Mouse (Mus musculus) kidney, postnatal 4 days (tissue): ENCODE measurements around the gene Ube2d3.

Source experiments
- DNase-seq, 2 experiments: peaks; one replicate each; pipeline ENCODE4 v3.0.0; 2021; ENCODE audit warnings: mixed read lengths in 2 of 2

The Ube2d3 gene

DNA sequence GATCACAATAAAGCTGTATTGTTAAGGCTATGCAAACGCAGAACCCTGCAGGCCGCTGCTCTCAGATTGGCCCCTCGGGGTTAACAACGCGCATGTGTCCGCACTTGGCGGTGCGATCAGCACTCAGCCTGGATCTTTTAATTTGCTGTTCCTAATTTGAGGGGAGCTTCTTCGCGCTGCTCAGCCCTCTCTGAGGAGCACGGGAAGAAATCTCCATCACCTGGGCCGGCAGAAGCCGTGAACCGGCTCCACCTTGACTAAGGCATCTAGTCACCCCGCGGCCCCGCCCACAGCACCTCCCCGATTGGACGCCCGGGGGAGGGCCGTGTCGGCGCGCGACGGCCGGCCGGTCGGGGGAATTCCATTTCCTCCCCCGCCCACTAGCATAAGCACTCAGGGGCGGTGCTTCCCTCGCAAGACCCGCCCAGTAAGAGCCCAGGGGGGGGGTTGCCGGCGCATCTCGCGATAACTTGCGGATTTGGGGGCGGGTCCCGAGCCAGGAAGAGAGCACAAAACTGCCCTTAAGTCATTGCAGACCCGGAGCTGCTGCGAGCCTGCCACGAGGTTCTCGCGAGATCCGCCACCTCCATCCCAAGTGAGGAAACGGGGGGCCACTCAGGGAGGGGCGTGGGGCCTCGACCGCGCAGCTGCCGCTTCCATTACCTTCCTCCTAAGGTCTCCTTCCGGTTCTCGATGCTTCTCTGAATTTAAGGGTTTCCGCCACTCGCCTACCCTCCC, at the start of gene Ube2d3:
Ube2d3 (plus strand) TSS at position 392 of the 738 bp plus-strand sequence.
- DNase-seq = peak; percentile 98 to 99

DNA sequence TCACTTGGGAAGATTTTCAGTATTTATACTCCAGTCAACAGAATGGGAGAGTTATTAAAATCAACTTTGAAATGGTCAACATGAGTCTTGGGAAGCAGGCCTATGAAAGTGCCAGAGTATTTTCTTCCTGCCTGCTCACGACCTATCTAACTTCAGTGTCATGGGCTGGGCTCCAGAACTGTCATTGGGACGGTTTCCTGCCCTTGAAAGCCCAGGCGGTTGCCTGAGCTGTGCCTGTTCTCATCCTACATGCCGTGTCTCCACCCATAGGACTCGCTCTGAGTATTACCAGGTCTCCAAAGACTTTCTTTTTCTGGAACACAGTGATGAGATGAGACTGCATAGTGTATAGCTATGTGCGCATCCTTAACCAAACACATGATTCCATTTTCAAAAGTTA, 44.8 kb upstream of the Ube2d3 start:
- peak; percentile 19 to 23 for DNase-seq

DNA sequence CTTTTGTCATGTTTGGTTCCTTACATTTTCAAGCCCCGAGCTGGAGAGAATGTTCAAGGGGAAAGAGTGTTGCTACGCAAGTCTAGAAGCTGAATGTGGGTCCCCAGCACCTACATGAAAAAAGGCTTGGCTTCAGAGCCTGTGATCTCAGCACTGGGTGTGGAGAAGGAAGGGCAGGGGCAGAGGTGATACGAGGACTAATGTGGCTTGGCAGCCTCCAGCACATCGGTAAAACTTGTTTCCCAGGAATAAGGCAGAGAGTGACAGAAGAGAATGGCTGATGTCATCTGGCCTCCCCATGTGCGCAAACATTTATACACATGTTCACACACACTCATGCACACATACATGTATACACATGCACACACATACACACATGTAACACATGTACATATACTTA, 42.9 kb upstream of the Ube2d3 start:
- DNase-seq = peak in 1 of 2 experiments; percentile 15

DNA sequence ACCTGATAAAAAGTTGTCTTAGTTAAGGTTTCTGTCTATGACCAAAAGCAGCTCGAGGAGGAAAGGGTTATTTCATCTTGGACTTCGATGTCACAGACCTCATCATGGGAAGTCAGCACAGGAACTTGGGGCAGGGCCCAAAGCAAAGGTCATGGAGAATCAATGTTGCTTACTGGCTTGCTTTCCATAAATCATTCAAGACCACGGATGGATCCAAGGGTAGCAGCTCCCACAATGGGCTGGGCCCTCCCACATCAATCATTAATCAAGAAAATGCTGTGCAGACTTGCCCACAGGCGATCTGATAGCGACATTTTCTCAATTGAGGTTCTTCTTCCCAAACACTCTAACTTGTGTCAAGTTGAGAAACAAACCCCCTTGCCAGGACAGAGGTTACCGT, 41.9 kb upstream of the Ube2d3 start:
- peak; percentile 18 to 52 for DNase-seq

DNA sequence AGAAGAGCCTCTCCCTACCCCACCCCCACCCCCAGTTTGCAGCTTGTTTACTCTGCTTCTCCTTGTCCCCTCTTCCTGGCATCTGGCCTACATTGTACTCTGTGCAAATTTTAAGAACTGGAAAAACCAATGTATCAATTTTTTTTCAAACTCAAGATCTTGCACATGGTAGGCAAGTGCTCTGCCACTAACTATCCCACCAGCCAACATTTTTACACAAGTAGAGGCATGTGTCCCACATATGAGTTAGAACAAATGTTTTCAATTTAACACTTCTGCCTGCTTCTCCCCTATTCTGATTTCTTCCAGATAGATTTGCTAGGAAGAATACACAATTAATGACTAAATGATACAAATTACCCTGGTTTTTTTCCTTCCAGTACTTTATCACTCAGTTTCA, 40.8 kb upstream of the Ube2d3 start:
- no peak for DNase-seq

DNA sequence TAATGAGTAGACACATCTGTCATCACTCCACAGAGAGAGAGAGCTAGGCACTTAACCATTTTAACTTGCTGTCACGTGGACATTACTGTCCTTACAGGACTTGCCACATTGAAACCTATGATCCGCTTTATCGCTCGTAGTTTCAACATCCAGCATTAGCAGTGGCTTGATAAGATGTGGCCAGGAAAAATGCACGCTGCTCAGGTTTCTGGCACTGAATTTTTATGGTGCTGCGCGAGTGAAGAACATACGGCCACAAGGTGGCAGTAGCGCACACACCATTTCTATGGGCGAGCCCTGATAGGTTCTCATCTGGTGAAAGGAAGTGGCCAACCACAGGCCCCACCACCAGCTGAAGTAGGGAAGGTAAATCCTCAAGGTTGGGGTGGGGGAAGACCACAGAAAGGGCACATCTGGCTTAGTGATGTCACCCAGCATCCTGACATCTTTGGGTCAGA, 35.7 kb upstream of the Ube2d3 start:
- DNase-seq = peak; percentile 94 to 95

DNA sequence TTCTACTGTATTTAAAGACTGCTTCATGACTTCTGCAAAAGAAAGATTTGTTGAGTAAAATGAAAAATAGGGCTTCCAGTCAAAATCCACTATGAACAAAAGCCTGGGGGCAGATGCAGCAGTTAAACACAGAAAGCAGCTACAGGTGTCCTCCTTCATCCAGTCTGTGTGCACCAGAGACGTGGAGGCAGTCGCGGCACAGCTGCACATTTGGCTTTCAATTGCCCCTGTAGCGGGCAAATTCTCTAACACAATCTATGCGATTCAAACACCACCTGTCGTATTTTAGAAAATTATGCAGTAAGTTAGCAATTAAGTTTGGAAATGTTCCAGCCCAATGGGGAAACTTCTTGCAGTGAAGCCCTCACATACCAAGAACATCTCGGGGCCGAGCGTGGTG, 34.7 kb upstream of the Ube2d3 start:
- no peak for DNase-seq

DNA sequence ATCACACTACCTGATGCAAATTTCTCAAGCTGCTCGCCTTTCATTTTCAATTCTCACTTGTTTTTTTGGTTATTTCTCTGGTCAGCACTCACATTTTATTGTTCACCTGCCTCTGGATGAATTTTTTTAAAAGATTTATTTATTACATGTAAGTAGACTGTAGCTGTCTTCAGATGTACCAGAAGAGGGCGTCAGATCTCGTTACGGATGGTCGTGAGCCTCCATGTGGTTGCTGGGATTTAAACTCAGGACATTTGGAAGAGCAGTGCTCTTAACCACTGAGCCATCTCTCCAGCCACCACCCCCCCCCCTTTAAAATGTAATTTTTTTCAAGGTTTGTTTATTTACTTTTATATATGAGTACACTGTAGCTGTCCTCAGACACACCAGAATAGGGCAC, 34.1 kb upstream of the Ube2d3 start:
- no peak for DNase-seq

DNA sequence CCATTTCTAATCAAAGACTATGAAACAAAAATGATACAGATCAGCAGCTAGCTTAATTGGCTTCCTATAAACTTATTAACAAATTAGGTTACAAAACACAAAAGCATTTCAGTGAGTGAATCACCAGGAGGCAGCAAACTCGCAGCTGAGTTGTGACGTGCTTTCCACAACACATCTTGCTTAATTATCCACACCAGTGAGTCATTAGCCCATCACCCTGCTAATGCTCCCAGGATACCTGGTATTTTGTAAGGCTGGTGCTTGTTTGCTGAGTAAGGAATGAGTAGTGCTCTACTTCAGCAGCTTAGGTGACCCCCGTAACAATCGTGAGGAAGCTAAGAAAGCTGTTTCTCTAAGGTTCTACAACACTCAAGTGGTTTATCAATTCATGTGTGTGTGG, 33.4 kb upstream of the Ube2d3 start:
- no peak for DNase-seq

DNA sequence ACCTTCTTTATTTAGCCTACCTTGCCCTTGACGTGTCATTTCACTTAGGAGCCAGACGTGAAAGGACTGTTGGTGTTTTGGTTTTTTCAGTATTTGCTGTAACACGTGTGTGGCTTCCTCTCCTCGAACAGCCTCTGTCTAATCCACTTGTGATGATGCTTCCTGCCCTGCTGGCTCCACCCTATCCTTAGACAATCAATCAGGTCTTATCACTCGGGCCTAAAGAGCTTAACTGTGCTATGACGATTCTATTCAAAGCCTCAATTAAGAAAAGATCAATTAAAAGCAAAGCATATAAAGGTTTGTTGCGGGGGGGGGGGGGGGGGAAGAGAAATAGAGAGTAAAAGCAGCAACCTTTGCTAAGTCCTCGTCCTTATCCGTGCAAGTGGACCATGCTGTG, 30.6 kb upstream of the Ube2d3 start:
- no peak for DNase-seq

DNA sequence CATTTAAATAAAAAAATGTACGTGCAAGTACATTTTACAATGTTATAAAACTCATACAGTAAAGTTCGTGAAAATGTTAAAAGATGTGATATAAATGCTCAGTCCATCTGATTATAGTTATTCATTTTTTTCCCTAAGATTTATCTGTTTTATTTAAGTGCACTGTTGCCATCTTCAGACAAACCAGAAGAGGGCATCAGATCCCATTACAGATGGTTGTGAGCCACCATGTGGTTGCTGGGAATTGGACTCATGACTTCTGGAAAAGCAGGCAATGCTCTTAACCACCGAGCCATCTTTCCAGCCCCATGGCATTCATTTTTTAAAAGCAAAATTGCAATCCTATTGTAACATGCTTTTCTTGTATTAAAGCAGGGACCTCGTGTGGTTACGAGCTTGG, 28.7 kb upstream of the Ube2d3 start:
- no peak for DNase-seq

DNA sequence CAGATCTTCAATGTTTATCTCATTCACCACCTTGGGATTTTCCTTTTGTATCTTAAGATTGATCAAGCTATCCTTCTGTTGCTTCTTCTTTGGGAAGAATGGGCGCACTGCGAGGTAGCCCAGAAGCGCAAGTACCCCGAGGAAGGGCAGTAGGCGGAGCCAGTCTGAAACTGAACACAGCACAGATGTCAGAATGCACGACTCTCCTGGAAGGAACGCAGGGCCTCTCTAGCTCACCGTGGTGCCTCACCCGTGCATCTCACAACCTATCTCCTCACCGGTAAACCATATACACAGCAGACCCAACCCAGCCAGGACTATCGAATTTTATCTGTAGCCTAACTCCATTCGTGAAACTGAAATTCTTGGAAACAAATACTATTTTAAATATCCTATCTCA, 26.9 kb upstream of the Ube2d3 start:
- DNase-seq = no peak

DNA sequence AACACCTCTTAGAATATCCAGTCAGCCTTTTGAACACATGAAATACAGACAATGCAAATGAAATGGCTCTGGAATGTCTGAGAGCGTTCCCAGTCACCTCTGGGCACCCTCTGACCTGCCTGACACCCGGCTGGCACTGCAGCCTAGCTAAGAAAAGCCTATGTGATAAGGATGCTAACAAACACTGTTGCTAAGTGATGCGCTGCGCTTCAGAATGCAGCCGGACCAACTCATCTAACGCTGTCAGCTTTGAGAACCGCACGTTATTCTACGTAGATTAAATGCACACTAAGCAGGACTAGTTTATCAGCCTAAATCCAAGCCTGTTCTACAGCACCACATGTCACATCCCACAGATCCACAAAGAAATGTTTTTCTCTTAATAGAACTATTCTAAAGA, 26.1 kb upstream of the Ube2d3 start:
- peak in 1 of 2 experiments; percentile 12 for DNase-seq

DNA sequence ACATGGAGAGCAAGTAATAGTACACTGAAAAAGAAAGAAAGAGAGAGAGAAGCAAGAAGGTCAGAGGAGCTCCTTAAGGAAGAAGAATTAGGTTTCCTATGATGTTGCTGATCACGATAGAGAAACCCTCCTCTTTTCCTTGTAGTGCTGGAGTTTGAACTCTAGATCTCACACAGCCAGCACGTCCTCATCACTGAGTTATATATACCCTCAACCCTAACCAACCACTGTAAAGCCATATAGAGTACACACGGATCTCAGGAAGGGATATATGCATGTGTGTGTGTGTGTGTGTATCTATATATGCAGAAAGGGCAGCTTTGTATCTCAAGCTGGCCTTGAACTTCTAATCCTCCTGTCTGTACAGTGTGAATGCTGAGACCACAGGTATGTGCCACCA, 20.7 kb upstream of the Ube2d3 start:
- DNase-seq = no peak

DNA sequence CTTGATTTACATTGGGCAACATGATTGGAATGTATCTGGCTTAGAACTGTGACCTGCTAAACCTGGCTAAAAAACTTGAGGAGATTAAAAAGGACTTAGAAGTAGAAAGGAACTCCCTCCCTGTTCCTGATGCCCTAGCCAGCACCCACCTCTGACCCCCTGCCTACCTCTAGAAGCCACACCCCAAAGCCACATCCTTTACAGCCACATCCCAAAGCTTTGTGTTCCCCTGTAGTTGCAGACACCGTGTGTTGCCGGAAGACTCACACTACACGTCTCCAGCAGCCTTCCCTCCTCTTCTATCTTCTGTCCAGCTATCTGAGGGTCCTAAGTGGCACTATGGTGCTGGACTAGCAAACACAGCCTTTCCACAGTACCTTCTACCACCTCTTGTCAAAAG, 20.1 kb upstream of the Ube2d3 start:
- DNase-seq = no peak

DNA sequence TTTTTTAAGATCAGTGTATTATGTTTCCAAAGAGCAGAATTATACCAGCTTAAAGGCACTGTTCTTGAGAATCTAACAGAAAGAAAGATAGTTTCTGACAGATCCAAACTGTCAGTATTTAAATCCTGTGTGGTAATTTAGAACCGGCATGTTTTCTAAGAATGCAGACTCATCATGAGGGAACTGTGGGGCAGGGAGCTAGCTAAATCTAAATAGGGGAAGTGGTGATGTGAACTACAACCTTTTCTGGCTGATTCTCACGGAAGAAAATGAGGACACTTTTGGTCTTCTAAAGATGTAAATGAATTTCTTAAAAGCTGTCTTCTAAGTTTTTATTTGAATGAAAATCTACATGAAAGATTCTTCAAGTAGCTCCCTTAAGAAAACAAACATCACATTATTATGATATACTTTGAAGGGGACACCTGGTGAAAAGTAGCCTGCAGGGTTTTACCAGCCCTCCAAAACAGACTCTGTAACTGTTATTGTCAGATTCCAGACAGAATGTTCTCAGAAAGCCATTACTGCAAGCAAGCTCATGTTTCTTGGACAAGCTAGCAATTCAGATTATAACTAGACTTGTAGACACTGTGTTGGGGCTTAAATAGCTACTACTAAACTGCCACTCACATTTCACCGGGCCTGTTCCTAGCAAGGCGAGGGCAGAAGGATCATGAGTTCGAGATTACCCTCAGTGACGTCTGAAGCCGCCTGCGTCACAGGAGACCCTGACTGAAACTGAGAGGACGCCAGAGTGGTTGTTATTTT, 17.2 kb upstream of the Ube2d3 start:
- no peak for DNase-seq

DNA sequence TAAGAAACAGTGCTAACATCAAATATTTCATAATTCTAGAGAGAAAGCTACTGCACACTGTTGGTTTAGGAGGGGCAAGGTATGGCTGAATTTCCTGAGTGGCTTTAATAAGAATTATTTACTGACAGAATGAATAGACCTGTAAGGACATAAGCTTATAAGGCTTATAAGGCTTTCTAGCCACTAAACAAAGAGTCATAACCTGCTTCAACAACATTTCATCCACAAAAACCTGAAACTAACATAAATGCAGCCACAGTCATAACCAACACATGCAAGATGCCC, 16.7 kb upstream of the Ube2d3 start:
- no peak for DNase-seq

DNA sequence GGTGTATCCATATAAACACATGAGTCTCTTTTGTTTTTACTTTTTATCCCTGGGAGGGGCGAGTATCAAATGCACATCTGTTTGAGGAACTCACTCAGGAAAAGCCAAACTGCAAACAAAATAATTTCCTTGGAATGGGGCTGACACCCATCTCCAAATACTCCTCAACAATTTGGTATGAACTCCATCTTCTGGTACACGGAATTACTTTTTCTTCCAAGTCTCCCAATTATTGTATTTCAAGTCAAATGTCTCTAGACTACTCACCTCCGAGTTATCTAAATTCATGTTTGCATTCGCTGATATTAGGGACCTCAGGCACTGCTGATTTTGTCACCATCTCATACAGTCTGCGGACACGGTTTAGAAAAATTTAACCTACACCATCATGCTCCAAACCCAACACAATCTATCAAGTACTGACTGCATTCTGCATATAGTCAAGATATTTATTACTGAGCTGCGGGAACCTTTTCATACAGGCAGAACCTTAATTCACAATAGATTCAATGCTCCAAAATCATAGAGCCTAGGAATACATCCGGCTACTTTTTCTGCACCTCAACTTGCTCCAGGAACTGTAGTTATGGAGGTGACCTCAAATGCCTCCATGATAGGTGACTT, 15.6 kb upstream of the Ube2d3 start:
- DNase-seq = no peak

DNA sequence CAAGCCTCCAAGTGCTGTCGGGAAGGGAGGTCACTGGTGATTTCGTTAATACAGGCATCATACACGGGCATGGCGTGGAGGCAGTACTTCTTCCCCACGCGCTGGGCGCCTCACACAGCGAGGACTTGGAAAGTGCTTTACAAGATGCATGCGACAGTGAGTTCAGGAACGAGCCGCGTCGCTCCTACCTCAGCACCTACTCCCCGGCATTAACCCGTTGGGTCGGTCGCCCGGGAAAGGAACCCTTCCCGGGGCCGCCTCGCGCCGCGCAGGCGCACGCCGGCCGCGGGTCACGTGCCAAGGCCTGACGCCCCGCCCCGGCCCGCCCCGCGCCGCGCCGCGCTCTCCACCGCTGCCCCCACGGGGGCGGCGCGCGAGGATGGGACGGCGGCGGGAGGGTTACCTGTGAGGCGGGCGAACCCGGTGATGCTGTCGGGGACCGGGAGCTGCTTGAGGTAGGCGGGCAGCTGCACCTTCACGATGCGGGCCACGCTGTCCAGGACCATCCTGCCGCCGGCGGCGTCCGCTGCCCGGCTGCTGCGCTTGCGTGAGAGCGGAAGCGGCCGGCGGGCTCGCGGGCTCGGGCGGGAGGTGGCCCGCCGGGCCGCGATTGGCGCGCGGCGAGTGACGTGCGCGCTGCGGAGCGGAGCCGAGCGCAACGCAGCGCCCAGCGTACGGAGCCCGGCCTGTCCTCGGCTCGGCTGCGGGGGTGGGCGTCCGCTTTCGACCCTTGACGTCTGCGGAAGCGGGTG, 14.9 kb upstream of the Ube2d3 start:
- peak; percentile 85 to 92 for DNase-seq

DNA sequence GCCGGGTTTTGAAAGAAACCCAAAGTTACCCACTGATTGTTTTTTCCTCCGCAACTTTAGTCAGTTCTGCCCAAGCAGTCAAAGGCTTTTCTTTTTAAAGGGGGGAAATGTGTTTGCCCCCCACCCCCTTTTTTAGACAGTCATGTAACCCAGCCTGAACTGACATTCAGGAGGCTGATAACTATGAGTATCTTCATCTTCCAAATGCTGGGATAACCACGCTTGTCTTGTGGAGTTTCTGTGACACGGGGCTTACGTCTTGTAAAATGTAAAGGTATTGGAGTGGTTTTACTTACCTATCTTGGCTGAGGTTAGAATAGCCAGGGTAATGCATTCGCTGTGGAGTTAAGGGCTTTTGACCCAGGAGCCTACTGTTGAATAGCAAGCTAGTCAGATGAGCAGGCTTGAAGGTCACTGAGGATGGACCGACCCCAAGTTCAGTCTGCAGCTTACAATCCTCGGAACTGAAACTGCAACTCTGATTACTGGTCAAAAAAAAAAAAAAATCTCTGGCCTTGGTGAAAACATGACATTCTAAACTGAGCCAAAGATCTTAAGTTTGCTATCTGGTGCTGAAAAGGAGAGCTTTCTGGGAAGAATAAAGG, 14.2 kb upstream of the Ube2d3 start, which contains the start of gene Cisd2:
Cisd2 (minus strand) TSS at position 318 of the 605 bp plus-strand sequence.
- no peak for DNase-seq

DNA sequence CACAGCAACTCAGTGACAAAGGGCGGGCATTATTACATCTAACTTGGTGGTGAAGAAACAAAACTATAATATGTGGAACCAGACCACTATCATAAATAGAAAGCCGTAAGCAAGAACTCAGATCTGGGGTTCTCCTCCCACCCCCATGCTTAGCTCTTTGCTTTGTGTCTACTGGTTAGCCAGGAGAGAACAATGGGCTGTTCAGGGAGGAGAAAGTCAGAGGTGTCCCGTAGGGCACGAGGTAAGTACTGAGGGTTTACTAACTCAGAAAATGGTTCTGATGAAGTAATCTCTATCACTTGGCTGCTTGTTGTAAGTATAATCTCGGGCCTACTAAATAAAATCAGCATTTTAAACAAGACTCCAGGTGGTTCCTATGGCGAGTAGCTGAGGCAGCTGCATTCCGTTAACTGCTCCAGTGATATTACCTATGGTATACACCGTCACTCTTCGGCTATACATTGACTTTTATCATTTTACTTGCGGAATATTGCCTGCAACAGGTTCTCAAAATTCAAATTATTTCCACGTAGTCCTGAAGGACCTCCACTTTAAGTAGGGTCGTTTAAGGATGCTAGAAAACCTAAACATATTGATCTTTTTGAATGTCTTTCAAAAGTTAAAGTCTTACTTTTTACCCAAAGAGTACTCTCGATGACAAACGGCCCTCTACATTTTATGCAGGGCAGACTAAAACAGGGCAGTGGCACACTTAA, 890 bp upstream of the Ube2d3 start:
- no peak for DNase-seq

DNA sequence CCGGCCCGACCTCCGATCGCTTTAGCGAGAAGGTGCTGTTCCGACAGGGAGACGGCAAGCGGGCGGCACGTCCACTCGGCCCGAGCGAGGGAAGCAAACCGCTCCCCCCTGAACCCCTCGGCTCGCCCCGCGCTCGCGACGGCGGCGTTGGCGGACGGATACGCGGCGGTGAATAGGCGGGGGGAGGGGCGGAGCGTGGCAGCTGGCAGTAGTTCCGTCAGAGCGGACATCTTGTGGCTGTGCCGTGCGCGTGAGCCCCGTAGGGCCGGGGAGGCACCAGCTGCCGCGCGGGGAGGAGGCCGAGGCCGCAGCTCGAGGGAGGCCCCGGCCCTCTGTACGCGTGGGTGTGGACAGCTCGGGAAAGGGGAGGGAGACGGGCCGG, 573 bp downstream of the Ube2d3 start:
- DNase-seq = peak; percentile 96 to 98
